Mouse (Mus musculus) E14TG2a.4 (cell line): ENCODE measurements around the gene Mthfd2.

Source experiments
- H3K27me3 ChIP-seq: 2 replicates; pipeline ENCODE4 v1.6.1; 2014; ENCODE audit warnings: low read length, control low read depth; ENCODE audit not compliant: insufficient read depth
- H3K36me3 ChIP-seq: 2 replicates; pipeline ENCODE4 v1.6.1; 2014; ENCODE audit warnings: low read length, control low read depth; ENCODE audit not compliant: insufficient read depth
- H3K4me1 ChIP-seq: replicated peaks from 2 replicates; pipeline ENCODE4 v1.6.1; 2014; ENCODE audit warnings: low read depth, low read length, control low read depth
- H3K4me3 ChIP-seq: replicated peaks from 2 replicates; pipeline ENCODE4 v1.5.1; 2014; ENCODE audit warnings: mild to moderate bottlenecking, low read length
- H3K9me3 ChIP-seq: 2 replicates; pipeline ENCODE4 v1.6.1; 2014; ENCODE audit warnings: low read length, control low read depth
- CTCF ChIP-seq: conservative IDR thresholded peaks from 2 replicates; pipeline ENCODE4 v1.5.1; 2014; ENCODE audit warnings: low read length
- NANOG ChIP-seq: IDR thresholded peaks from 2 replicates; pipeline ENCODE4 v1.6.1; 2014; ENCODE audit warnings: borderline replicate concordance, low read length, mixed read lengths
- POU5F1 ChIP-seq: IDR thresholded peaks from 2 replicates; pipeline ENCODE4 v1.6.1; 2014; ENCODE audit warnings: low read length, borderline replicate concordance

Mthfd2 gene

DNA sequence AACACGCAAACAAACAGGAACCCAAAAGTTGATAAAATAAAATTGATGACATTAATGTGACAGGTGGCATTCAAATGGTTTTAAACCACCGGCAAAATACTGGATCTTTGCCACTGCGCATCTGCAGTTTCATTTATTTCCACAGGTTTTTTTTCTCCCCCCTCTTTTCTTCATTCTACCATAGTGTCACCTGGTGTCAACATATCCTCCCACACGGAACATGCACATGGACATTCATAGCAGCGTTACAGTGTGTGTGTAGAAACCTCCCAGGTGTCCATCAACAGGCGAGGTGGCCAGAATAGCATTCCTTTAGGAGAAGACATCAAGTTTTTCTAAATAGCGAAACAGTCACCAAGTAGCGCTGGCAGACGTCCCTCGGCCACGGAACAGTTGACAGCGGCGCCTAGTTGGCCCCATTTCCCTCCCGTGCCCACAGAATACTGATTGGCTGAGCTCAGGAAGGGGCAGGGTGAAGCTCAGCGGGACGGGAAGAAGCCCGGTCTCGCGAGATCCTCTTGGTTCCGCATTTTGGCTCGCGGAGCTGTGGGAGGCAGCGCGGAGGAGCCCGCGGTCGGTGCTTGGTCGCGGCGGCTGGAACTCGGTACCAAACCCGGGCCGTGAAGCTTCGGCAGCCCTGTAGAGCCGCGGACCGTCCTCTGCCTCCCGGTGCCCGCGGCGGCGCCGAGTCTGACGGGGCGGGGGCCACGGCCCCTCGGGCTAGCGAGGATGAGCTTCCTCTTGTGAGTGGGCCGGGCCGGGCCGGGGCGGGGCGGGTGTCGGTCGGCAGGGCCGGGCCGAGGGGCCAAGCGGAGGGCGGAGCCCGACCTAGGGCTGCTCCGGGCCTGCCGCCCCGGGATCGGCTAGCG lies at the start of gene Mthfd2, which contains the start of gene Mob1a:
Gene Mthfd2, minus strand, starts transcription at position 384 of the 869 bp plus-strand sequence.
Gene Mob1a, plus strand, starts transcription at position 492 of the 869 bp plus-strand sequence.
- peak within 1 kb of the TSS; percentile 91 for H3K4me3 ChIP-seq
- no peak for TF ChIP-seq NANOG
- TF ChIP-seq CTCF: no peak
- TF ChIP-seq POU5F1: no peak
- H3K36me3 ChIP-seq: peaks cover 25% of the 10 kb centered on the region

DNA sequence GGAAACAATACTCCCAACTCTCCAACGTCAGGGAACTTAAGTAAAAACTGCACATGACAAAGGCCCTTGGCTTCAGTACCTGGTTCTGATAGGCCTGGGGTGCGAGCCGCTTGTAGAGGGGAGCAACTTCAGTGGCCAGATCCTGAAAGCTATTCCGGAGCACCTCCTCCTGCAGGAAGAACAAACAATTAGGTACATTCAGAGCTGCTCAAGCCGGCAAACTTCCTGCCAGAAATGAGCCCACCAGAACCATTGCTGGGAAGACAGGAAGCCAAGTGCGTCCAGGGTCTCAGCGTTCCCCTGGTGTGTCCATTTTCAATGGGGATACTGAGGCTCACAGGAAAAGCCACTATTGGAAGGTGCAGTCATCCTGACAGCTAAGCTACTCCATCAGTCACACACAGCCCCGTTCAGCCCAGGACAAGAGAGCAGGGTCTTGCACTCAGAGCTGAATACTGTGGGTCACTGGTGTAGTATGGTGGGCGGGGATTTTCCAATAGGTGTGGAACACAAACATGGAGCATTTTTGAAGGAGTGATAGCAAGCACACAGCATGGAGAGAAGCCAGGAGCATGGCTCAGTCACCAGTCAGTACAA lies 48.1 kb upstream of the Mthfd2 start:
- TF ChIP-seq POU5F1 (no peak), CTCF (no peak), NANOG (no peak)
- Histone ChIP-seq H3K4me1 (peaks cover 14% of the 10 kb centered on the region), H3K36me3 (peaks cover 27% of the 10 kb centered on the region), H3K27me3 (peaks cover 17% of the 10 kb centered on the region), H3K4me3 (no peak overlapping the region), H3K9me3 (peaks cover 10% of the 10 kb centered on the region)

More for the DNA sequence above, at the start of gene Mthfd2, which contains the start of gene Mob1a:
- H3K27me3 ChIP-seq: no peaks in the 10 kb centered on the region; the same call in 1 of the 2 replicates
- H3K9me3 ChIP-seq: no peaks in the 10 kb centered on the region
- peaks cover 27% of the 10 kb centered on the region for H3K4me1 ChIP-seq

DNA sequence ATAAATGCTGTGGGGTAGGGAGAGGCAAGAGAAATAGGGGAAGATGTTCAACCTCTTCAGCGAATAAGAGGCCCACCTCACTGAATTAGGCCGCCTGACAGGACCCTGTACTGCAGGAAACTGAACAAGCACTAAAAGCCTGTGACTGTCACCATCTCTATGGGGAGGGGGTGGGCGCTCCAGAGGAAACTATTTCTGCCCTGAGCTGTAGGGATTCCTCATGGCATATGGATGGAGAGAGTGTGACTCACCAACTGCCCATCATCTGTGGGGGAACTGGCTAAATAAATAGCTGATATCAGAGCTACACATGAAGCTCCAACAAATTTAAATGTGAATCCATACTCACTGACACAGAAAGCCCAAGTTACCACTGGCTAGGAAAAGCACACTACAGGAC lies 45.6 kb upstream of the Mthfd2 start:
- Histone ChIP-seq H3K9me3 (peaks cover 10% of the 10 kb centered on the region), H3K36me3 (peaks cover 25% of the 10 kb centered on the region), H3K4me3 (no peak overlapping the region), H3K27me3 (peaks cover 38% of the 10 kb centered on the region), H3K4me1 (peaks cover 32% of the 10 kb centered on the region)
- TF ChIP-seq CTCF (no peak), NANOG (no peak), POU5F1 (no peak)

DNA sequence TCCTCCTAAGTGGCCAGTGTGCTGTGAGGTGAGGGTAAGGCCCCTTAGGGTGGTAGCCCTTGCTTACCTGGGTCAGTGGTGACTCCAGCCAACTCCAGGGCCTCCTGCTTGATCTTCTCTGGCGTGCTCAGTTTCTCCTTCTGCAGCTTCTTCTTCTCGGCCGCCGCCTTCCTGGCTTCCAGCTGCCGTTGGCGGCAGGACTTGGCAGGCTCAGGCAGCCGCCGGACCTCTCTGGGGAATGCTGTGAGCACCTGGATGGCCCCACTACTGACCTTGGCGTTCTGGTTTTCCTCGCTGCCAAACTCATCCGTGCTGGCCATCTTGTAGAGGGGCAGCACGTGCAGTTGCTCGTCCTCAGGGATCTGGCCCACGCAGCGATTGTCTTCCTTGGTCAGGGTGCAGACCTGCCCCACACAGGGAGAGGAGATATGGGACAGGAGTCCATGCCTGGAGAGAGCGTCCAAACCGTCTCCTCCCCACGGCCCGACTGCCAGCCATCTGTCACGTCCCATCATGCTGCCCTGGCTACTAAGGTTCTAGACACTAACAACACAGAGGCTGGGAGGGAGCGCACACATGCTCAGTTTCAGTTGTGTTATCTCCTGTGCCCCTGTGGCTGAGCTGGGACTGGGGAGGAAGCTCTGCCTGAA lies 44.7 kb upstream of the Mthfd2 start:
- H3K4me1 ChIP-seq: peaks cover 35% of the 10 kb centered on the region
- peaks cover 10% of the 10 kb centered on the region for H3K9me3 ChIP-seq

DNA sequence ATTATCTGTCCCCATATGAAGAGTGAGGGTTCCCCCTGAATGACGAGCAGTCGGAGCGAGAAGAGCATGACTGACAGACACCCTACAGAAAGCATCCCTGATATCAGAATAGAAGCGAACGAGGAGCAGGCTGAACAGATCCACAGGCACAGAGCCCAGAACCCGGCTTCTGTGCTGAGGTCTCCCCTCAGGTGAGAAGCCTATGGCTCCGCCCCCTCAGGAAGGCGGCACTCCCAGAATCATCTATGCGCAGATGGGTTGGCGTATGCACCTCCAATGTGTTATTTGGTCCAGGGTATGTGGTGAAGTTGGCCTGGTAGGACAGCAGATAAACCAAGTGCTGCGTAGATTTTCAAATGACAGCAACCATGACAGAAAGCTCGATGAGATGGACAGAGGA lies 37.4 kb upstream of the Mthfd2 start:
- peaks cover 17% of the 10 kb centered on the region for H3K36me3 ChIP-seq
- H3K4me3 ChIP-seq: no peak overlapping the region
- no peaks in the 10 kb centered on the region for H3K9me3 ChIP-seq
- H3K4me1 ChIP-seq: peaks cover 26% of the 10 kb centered on the region
- TF ChIP-seq POU5F1 (no peak), CTCF (no peak), NANOG (no peak)
- H3K27me3 ChIP-seq: peaks cover 18% of the 10 kb centered on the region

More for the DNA sequence above, 44.7 kb upstream of the Mthfd2 start:
- Histone ChIP-seq H3K4me3 (peak overlapping the region; percentile 54), H3K27me3 (peaks cover 39% of the 10 kb centered on the region), H3K36me3 (peaks cover 23% of the 10 kb centered on the region)
- TF ChIP-seq CTCF (no peak), POU5F1 (no peak), NANOG (no peak)

DNA sequence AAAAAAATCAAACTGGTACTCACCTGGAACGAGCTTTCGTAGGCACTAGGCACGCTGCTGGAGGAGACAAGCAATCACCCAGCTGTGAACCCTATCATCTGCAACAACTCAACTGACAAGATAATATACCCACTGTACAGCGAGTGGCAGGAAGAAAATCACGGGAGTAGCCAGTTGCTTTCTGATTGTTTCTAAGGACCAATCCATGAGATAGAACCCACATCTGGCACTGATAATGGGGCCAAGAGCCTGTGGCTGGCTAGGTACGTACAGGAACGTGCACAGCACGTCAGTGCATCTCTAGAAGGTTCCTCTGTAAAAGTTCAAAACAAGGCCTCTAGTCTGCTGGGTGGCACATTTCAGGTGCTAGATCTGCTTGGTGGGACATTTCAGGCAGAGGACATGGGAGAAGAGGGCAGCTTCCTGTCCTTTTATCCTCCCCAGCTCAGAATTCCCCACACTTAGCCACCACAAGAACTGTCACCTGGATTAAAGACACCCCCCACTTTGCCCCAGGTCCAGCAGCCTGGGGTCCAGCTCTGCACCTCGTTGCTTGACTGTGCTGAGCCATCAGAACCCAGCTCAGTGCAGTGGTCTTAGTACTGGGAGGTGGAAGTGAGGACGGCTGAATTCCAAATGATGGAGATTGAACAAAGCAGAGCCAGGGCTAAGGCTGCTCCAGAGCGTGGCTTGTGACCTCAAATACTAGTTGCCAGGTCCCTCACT lies 36.0 kb upstream of the Mthfd2 start:
- peaks cover 31% of the 10 kb centered on the region for H3K36me3 ChIP-seq
- H3K4me3 ChIP-seq: no peak overlapping the region
- no peaks in the 10 kb centered on the region for H3K9me3 ChIP-seq
- peaks cover 19% of the 10 kb centered on the region for H3K4me1 ChIP-seq
- peaks cover 7% of the 10 kb centered on the region for H3K27me3 ChIP-seq
- TF ChIP-seq NANOG: no peak
- no peak for TF ChIP-seq POU5F1
- no peak for TF ChIP-seq CTCF

DNA sequence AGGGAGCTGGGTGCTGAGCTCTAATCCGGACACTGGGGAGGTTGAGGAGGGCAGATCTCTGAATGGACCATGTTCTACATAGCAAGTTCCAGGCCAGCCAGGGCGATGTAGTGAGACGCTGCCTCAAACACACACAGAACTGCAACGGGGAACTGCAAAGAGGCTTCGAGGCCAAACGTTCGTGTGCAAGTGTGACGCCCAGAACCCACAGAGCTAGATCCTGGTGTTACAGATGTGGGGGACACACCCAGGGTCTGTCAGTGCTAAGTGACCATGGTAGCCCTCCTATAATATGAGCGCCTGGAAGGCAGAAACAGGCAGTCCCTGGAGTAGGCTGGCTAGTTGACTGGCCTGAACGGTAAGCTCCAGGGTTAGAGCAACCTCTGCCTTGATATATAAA lies 31.7 kb upstream of the Mthfd2 start:
- H3K36me3 ChIP-seq: peaks cover 69% of the 10 kb centered on the region
- H3K9me3 ChIP-seq: no peaks in the 10 kb centered on the region
- no peak overlapping the region for H3K4me3 ChIP-seq
- no peak for TF ChIP-seq POU5F1
- TF ChIP-seq CTCF: no peak
- TF ChIP-seq NANOG: no peak
- H3K4me1 ChIP-seq: peaks cover 18% of the 10 kb centered on the region
- H3K27me3 ChIP-seq: no peaks in the 10 kb centered on the region
